Mouse (Mus musculus): ENCODE data around the gene Prm2. TPM values are rescaled to one million over a fixed set of nuclear protein-coding genes. Genes with fewer than 3 reads are reported as not detected.

Prm2 gene
- total RNA-seq, 2 experiments from 2014 or later = not detected

DNA sequence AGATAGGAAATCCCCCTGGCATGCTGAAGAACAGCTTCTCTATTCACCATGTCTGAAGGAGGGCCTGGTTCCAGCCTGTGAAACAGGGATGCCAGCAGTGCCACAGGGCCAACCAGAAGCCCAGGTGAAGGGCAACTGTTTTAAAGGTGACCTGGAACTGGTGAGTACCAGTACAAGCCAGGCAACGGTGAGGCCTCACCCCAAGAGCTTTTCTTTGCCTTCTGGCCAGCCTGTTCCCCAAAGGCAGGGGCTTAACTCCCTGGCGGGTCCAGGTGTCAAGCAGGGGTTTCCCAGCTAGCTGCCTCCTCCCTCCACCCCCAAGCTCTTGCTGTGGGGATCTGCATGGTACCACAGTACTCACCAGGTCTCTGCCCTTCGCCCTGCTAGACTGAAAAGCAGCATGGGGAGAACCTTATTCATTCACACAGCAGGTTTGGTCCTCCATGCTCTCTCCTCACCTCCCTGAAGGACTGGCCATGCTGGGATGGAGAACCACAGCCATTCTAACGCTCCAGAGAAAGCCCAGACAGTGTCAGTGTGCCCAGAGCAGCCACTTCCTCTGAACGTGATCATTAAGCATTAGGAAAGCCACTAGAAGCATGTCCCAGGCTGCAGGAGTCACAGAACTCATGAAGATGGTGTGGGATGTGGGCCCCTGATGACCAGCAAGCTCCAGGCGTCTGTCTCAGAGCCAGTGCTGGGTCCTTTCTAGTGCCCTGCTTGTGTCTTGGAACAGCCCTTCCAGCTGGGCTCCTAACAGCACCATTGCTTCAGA lies 13.4 kb downstream of the Prm2 start:
- DNase-seq (ENCODE audit: low spot score in 2 of 2) = no peak
- intact Hi-C loops (cut with DNase I) = loop anchor here (10.0 kb wide), 1 partner anchor 118 kb away; no protein-coding TSS in a partner anchor

DNA sequence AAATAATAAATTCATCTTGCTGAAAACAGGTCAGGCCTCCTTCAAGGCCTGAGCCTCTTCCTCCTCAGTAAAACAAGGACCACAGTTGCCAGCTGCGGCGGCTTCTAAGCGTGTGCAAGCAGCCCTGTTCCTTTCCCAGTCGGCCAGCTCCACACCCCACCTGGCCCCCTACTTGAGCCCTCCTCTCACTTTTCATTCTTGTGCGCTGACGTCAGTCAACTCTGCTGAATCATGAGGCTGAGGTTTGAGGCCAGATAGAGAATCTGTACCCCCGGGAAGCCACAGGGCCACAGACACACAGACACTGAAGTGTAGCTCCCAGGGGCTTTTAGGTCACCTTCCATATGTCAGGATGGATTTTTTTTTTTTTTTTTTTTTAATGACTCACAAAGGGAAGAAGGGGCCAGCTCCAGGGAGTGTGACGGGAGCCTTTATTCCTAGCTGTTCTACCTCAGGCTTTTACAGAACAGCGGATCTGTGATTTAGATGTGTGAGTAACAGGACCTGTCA lies 14.0 kb downstream of the Prm2 start:
- DNase-seq (ENCODE audit: low spot score in 2 of 2) = no peak
- intact Hi-C loops (cut with DNase I) = loop anchor here (10.0 kb wide), 1 partner anchor 117 kb away; no protein-coding TSS in a partner anchor

DNA sequence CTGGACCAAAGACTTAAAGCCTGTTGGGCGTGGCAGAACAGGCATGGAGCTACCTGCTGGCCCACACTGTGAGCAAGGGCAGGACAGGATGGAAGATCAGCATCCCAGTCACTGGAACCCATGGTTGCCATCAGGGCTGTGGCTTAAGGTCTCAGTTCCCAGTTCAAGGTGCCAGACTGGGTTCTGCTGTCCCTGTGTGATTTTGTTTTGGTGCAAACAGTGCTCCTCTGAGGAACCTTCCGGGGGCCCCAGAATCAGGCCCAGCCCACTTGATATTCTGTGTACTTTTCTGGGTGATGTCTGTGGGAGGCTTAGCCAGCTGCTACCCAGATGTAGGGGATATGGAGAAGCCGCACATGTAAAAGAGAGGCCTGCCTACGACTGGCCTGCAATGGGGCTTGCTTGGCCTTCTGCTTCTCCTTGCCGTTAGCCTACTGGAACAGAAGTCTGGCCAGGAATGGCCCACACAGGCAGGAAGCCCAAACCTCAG lies 15.3 kb downstream of the Prm2 start:
- intact Hi-C loops (cut with DNase I) = loop anchor here (10.0 kb wide), 1 partner anchor 116 kb away; no protein-coding TSS in a partner anchor
- DNase-seq (ENCODE audit: low spot score in 2 of 2) = no peak

DNA sequence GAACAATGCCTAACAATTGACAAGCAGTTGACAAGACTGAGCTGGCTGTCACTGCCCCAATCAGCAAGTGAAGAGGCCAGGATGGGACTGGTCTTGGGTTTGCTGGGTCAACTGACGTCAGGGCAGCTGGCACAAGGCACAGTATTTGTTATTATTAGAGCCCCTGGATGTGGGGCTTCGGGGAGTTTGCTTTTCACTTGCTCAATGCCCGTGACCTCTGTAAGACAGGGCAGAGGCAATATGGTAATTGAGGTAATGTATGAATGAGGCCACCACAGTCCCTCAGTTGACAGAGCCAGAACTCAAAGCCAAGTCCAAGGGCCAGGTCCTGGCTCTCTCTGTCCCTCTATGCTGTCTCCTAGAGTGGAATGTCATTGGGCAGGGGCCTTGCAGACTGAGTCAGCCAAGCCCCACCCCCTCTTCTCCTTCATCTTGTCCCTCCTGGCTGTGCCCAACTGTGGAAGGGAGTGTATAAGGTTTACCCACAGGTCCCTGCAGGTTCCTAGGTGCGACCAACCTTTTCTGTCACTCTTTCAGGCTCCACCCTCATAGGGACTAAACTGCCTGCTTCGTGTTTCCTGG lies 18.3 kb downstream of the Prm2 start:
- intact Hi-C loops (cut with DNase I) = no loop called here
- no peak for DNase-seq (ENCODE audit: low spot score in 2 of 2)

DNA sequence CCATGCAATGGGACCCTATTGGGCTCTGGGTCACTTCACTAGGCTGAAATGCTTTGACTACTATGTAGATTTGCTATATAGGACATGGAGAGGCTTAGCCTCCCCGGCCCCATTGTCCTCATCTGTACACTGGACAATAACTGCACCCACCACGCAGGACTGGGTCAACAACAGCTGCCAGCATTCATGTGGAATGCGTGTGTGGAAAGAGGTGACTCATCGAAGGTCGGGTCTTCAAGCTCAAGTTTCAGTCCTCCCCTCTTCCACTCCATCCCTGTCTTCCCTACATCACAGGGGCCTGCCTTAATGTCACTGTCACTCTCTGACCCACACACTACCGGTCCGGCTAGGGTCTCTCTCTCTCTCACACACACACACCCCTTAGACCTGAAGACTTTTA lies 19.6 kb downstream of the Prm2 start:
- no peak for DNase-seq (ENCODE audit: low spot score in 2 of 2)
- intact Hi-C loops (cut with DNase I) = no loop called here

DNA sequence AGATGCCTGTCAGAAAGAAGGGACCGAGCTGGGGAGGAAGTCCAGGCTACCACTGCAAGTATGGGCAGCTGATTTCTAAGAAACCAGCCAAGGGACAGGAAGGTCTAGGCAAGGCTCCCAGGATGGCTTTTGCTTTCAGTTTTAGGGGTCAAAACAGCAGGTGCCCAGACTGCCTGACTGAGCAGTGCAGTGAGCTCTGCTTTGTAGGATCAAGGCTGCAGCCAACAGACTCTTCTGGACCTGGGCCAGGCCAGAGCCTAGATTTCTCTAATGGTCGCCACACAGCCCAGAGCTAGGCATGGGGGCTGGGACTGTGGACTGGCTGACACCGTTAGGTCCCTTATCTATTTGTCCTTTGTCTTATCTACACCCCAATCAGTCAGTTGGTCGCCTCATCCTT lies 21.2 kb downstream of the Prm2 start:
- intact Hi-C loops (cut with DNase I) = no loop called here
- DNase-seq (ENCODE audit: low spot score in 2 of 2) = no peak

DNA sequence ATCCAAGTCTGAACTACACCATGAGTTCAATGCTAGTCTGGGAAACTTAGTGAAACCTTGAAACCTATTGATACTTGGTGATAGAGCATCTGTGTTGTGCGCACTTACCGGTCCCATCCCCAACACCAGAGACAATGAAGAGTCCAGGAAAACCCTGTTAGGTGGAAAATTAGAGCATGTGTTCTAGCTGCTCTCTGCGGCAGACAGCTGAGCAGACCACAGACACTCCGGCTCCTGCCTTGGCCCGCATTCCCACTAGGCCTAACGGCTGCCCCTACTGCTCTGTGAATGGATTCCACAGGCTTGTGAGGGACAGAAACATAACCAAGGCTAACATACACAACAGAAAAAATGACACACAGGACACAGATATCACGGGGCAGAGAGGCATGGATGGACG lies 22.4 kb downstream of the Prm2 start:
- no peak for DNase-seq (ENCODE audit: low spot score in 2 of 2)
- intact Hi-C loops (cut with DNase I) = no loop called here

DNA sequence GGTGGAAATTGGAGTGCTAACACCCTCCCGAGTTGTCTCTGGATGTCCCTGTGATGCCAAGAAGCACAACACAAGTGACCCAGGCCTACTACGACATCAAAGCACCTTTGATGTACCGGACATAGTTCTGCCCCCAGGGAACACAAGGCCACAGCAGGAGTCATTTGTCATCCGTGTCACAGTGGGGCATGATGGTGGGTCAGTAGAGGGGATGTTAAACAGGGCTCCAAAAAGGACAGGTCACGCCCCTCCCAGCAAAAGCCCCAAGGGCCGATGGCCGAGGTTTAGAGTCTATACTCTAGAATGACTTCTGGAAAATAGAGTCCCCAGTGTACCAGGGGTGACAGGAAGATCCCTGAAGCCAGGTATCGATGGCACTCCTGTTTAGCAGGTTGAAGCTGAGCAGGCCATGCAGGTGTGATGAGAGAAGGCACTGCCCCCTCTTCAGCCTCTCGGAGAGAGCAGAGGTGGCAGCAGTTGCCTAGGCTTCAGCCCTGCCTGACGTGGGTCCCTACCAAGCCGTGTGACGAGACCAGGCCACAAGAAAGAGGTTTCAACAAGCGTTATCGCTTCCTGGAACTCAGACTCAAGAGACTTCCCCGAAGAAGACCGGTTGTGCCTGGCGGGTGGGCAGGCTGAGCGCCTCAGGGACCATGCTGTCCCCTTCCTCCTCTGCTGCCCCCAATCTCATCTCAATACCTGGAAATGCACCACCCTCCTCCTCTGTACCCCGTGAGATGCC lies 24.0 kb downstream of the Prm2 start:
- intact Hi-C loops (cut with DNase I) = no loop called here
- DNase-seq (ENCODE audit: low spot score in 2 of 2) = no peak

DNA sequence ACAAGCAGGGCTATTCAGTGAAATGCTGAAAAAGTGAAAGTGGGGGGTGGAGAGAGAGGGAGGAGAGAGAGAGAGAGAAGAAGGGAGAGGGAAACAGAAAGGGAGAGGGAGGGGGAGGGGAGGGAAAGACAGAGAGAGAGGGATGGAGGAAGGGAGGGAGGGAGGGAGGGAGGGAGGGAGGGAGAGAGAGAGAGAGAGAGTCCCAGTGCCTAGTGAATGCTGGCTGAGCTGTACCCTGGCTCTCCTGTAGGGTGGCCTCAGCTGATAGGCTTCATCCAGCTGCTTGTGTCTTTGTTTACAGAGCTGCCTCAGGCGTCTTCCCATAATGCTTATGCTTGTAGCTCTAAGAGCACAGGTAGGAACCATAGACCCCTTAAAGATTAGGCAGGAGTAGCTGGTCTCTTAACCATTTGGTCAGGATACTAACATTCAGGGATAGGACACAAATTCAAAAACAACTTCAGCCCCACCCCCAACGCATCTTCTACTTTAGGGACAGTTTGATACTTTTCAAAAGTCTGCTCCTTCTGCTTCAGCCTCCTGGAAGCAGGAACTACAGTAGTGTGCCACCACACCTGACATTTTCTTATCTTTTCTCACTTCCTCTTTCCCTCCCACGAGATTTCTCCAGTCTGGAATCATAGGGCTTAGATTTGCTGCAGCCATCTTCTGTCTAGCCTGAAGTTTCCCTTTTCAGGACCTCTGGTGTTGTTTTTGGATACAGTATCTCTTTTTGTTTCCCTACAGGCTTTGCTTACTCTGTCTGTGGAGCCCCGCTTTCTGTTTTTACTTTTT lies 25.2 kb downstream of the Prm2 start:
- no peak for DNase-seq (ENCODE audit: low spot score in 2 of 2)

DNA sequence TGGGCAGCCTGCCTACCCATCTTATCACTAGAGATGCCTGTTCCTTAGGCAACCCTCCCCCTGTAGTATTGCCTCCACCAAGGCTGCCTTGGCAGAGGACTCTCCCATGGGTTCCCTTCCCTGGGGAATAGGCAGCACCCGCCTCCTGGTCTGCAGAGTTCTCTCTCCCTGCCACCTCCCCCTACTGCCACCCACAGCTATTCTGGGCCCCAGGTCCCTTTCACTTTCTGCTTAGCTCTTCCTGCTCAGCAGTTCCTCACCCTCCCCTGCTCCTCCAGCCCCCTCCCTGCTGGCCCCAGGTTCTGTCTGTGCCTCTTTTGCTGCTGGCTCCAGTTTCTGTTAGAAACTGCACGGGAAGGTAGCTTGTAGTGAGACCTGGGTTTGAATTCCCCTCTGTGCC lies 26.3 kb downstream of the Prm2 start:
- intact Hi-C loops (cut with DNase I) = no loop called here
- DNase-seq (ENCODE audit: low spot score in 2 of 2) = peak; percentile 38 to 53

More for the DNA sequence above, 25.2 kb downstream of the Prm2 start:
- intact Hi-C loops (cut with DNase I) = no loop called here

DNA sequence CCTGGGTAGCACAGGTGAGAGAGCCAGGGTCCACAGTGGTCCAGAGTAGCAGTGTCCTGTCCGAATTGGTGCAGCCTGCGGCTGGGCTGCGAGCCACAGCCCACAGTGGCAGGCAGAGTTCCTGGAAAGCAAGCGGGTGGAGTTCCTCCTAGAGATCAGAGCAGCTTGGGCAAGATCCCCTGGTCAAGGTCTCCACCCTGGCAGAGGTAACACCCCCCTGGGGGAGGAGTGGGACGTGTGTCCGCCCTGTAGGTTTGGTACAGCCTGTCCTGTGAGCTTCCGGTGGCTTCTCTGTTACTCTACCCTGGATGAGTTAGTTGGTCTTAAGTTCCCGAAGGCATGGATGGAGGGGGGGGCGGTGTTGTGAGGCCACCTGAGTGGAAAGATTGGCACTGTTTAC lies 27.1 kb downstream of the Prm2 start:
- intact Hi-C loops (cut with DNase I) = no loop called here
- no peak for DNase-seq (ENCODE audit: low spot score in 2 of 2)

DNA sequence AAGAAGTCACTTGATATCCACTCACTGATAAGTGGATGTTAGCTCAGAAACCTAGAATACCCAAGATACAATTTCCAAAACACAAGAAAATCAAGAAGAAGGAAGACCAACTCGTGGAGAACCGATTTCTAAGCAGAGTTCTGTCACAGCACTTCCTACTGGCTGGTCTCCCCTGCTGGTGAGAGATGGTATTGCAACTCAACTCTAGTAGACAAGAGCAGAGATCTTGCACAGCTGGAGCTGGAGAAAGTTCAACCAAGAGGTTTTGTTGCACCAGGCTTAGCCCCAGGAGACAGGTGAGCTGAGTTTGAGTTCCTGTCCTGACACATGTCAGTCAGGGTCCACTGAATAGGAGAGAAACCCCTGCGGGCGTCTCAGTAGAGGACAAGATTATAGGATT lies 28.8 kb downstream of the Prm2 start:
- intact Hi-C loops (cut with DNase I) = no loop called here
- DNase-seq (ENCODE audit: low spot score in 2 of 2) = peak; percentile 21 to 48

DNA sequence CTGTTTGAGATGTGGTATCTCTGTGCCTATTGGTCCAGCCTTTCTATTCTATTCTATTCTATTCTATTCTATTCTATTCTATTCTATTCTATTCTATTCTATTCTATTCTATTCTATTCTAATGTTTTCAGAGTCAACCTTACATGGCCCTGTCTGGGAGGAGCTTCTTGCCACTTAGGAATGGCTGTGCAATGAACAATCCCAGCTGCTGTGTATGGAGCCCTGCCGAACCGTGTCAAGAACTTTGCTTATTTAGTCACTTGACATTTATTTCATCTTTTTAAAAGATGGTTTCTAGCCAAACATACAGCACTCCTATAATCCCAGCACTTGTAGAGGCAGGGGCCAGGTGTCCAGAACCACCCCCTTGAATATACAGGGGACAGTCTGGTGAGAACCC lies 31.6 kb downstream of the Prm2 start:
- intact Hi-C loops (cut with DNase I) = no loop called here
- DNase-seq (ENCODE audit: low spot score in 2 of 2) = no peak

DNA sequence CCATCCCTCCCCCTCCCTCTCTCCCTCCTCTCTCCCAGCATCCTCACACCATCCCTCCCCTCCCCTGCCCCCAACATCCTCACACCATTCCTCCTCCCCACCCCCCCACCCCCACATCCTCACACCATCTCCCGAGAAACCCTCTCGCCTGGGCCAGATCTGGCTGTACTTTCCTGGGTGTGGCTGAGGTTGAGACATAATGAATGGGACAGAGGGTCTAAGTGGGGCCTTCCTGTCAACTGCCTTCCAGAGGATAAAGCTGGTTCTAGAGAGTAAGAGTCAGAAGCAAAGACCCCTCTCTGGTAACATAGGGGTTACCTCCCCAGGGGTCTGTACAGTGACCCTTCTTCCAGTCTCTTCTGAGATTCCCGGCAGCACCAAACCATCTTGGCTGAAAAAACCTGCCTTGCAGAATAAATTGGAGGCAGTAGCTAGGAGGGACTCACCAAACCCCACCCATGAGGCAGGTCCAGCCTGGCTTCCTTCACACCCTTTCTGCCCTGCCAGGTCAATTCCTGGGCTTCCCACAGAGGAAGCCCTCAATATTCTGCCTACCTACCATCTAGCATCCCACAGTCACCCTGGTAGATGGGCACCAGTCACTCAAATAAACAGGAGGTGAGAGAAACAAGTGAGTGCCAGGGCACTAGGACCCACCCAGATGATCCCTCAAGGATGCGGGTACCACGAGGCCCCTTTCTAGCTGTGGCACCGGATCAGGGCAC lies 32.2 kb downstream of the Prm2 start:
- no peak for DNase-seq (ENCODE audit: low spot score in 2 of 2)
- intact Hi-C loops (cut with DNase I) = no loop called here

DNA sequence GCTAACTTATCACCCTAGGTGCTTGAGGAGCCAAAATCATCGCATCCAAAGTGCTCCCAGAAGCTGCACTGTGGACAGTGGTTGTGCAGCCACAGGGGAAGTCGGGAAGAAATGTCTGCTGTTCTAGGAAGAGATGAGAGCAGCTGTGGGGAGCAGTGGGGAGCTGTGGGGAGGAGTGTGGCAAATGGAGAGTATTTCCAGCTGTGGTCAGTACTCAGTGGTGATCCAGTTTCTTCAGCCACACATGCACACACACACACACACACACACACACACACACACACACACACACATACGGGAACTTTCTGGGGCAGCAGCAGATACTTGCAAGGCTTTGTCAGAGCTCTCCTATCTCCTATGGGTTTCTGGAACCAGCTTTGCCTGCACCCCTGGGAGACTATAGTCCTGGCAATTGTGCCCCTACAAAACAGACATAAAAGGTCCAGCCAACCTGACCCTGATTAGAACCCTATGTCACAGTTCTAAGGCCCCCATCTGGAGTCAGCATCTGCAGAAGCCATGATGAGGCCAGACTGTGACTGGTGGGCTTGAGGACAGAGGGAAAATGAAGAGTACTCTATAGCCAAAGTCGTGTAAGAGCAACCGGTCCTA lies 33.3 kb downstream of the Prm2 start:
- intact Hi-C loops (cut with DNase I) = no loop called here
- DNase-seq (ENCODE audit: low spot score in 2 of 2) = no peak

DNA sequence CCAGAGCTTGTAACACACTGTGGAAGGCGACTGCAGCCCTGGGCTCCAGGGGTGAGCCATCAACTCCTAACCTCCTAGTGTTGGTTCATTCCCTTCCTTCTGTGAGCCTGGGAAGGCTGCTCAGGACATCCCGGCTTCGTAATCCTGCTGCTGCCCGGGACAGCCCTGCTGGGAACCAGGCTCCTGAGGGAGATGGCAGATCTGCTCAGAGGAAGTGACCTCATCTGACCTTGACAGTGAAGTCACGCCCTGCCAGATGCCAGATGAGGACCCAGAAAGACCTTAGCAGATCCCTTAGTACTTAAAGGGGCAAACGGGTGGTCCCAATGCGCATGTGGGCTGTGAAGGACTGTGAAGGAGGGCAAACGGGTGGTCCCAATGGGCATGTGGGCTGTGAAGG lies 34.8 kb downstream of the Prm2 start:
- no peak for DNase-seq (ENCODE audit: low spot score in 2 of 2)
- intact Hi-C loops (cut with DNase I) = no loop called here

DNA sequence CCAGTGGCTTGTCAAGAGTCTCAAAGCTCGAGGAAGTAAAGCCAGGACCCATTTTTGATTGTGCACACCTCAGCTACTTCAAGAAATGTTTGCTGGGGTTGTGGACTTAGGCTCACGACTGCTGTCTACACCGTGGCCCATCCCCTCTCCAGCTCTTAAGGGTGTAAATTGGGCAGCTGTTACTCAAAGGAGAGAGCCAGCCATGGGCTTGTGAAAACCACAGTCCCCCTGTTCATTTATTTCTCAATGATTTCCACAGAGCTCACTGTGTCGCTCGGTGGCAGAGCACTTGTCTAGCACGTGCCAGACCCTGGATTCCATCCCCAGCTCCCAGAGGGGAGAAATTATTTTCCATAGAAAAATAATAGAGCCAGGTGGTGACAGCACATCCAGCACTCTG lies 39.8 kb downstream of the Prm2 start:
- no peak for DNase-seq (ENCODE audit: low spot score in 2 of 2)
- intact Hi-C loops (cut with DNase I) = no loop called here

DNA sequence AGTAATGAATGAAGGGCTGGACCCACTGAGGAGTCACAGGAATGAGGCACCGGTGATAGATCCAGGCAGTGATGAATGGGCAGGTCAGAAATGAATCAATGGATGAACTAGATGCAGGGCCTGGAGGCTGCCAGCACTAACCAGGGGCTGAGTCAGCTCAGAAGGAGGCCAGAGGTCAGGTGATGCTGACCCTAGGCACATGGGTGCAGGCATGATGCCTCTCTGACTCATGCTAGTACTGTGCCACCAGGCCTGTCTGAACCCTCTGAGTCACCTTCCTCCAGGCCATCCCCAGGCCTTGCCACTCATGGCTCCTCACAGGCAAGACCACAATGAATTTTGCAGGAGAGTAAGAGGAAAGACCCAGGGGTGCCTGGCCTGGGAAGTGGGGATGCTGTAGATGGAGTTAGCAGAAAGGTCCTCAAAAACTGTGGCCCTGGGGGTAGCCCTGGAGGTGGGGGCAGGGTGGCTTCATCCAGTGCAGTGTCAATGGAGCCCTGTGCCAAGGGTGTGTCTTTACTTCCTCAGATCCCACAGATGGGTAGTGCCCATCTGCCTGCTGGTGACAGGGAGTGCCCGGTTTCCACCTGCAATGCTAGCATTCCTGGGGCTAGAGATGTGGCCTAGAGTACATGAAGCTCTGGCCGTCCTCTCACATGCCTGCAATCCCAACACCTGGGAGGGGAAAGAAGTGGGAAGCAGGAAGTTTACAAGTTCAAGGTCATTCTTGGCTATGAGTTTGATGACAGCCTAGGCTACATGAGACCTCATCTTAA lies 41.2 kb downstream of the Prm2 start:
- intact Hi-C loops (cut with DNase I) = no loop called here
- DNase-seq (ENCODE audit: low spot score in 2 of 2) = no peak

Data from left cerebral cortex, postnatal 36 days (tissue).